Mouse (Mus musculus): Measurements from ENCODE around the gene Notum. TPM values are rescaled to one million over a fixed set of nuclear protein-coding genes. Genes with fewer than 3 reads are reported as not detected.

The Notum gene
- polyA plus RNA-seq, 2 experiments from 2014 or later: not detected

- peak; percentile 2 for ATAC-seq
Measured at GRCm38 (mm10) chr11:120632559-120633519, 28.1 kb downstream of the Notum start.

GRCm38 (mm10) chr11:120631726-120632448 is 29.1 kb downstream of the Notum start:
- ATAC-seq: no peak

- peak; percentile 29 for ATAC-seq
Measured at GRCm38 (mm10) chr11:120630881-120631725, 29.9 kb downstream of the Notum start.

- no peak for ATAC-seq
Measured at GRCm38 (mm10) chr11:120630401-120630871, 30.5 kb downstream of the Notum start.

GRCm38 (mm10) chr11:120629911-120630310 is 31.1 kb downstream of the Notum start:
- ATAC-seq: no peak

GRCm38 (mm10) chr11:120629341-120629730 is 31.6 kb downstream of the Notum start:
- peak; percentile 27 for ATAC-seq

GRCm38 (mm10) chr11:120628601-120629340 is 32.2 kb downstream of the Notum start:
- no peak for ATAC-seq

- peak; percentile 41 for ATAC-seq
Measured at GRCm38 (mm10) chr11:120627468-120628300, 33.3 kb downstream of the Notum start.

- ATAC-seq: no peak
Measured at GRCm38 (mm10) chr11:120626785-120627467, 34.0 kb downstream of the Notum start.

- ATAC-seq: no peak
Measured at GRCm38 (mm10) chr11:120625152-120625775, 35.7 kb downstream of the Notum start, which contains the start of gene Sirt7. Sirt7 (minus strand) TSS chr11:120625240.

GRCm38 (mm10) chr11:120624680-120625111 is 36.3 kb downstream of the Notum start:
- peak; percentile 49 for ATAC-seq

GRCm38 (mm10) chr11:120623961-120624679 is 36.9 kb downstream of the Notum start:
- peak; percentile 44 for ATAC-seq

GRCm38 (mm10) chr11:120622805-120623204 is 38.2 kb downstream of the Notum start:
- ATAC-seq: no peak

- ATAC-seq: no peak
Measured at GRCm38 (mm10) chr11:120620195-120620594, 40.8 kb downstream of the Notum start.

GRCm38 (mm10) chr11:120618619-120619535 is 42.1 kb downstream of the Notum start:
- no peak for ATAC-seq

GRCm38 (mm10) chr11:120617519-120618112 is 43.4 kb downstream of the Notum start, which contains the start of gene Pcyt2:
Pcyt2 (minus strand) TSS chr11:120617936.
- ATAC-seq: peak; percentile 90

Measured in activated CD4-positive, CD25-positive, alpha-beta regulatory T cell, adult 4 months (primary cell).